Mouse (Mus musculus): ENCODE results near the gene Ncoa5.

The Ncoa5 gene

GRCm38 (mm10) chr2:164955725-164956124 lies 78.9 kb downstream of the Ncoa5 start:
- DNase-seq, result no peak

- peak; percentile 88 for DNase-seq
Measured at GRCm38 (mm10) chr2:164953224-164953623, 81.4 kb downstream of the Ncoa5 start.

GRCm38 (mm10) chr2:164952448-164952847 lies 82.2 kb downstream of the Ncoa5 start:
- DNase-seq, result no peak

- no peak for DNase-seq
Measured at GRCm38 (mm10) chr2:164951745-164952144, 82.9 kb downstream of the Ncoa5 start.

GRCm38 (mm10) chr2:164950501-164950900 lies 84.2 kb downstream of the Ncoa5 start:
- DNase-seq, result no peak

All from embryo, embryonic 11 days (tissue).